Mouse (Mus musculus) embryonic facial prominence, embryonic 14.5 days (tissue): ENCODE data around the gene Mllt10. TPM values are rescaled to one million over a fixed set of nuclear protein-coding genes. Genes with fewer than 3 reads are reported as not detected.
"Not testable (repeated sequence)": the region's sequence is repeated elsewhere in the genome, so short reads cannot be mapped to it uniquely, and the experiment has no call there.

Experiments used
- ATAC-seq: fragments of 200-750 bp; cut with Nextera tagmentation; 2 replicates; pipeline ENCODE4 v1.8.0; 2017; ENCODE audit warnings: low read depth, moderate number of reproducible peaks, moderate TSS enrichment
- DNase-seq: peaks from one replicate; pipeline ENCODE4 v3.0.0-alpha.2; 2015; ENCODE audit warnings: low spot score
- H3K27ac ChIP-seq: fragments of 300-500 bp; sonication (generic); replicated peaks from 2 replicates; pipeline ENCODE4 v1.5.1; 2014; ENCODE audit warnings: low read depth, mild to moderate bottlenecking, low read length, moderate library complexity
- H3K27me3 ChIP-seq: fragments of 300-500 bp; sonication (generic); replicated peaks from 2 replicates; pipeline ENCODE4 v1.6.1; 2014; ENCODE audit warnings: low read length; ENCODE audit not compliant: control insufficient read depth, insufficient read depth
- H3K36me3 ChIP-seq: fragments of 300-500 bp; sonication (generic); 2 replicates; pipeline ENCODE4 v1.6.1; 2014; ENCODE audit warnings: low read length, mixed read lengths; ENCODE audit not compliant: control insufficient read depth, insufficient read depth
- H3K4me1 ChIP-seq: fragments of 300-500 bp; sonication (generic); 2 replicates; pipeline ENCODE4 v1.6.1; 2014; ENCODE audit warnings: antibody characterized with exemption, low read length; ENCODE audit not compliant: control insufficient read depth, insufficient read depth
- H3K4me2 ChIP-seq: fragments of 300-500 bp; sonication (generic); 2 replicates; pipeline ENCODE4 v1.6.1; 2014; ENCODE audit warnings: low read depth, mild to moderate bottlenecking, low read length, moderate library complexity, mixed read lengths
- H3K4me3 ChIP-seq: fragments of 300-500 bp; sonication (generic); 2 replicates; pipeline ENCODE4 v1.5.1; 2014; ENCODE audit warnings: low read depth, mild to moderate bottlenecking, low read length
- H3K9ac ChIP-seq: fragments of 300-500 bp; sonication (generic); 2 replicates; pipeline ENCODE4 v1.6.1; 2014; ENCODE audit warnings: low read depth, mild to moderate bottlenecking, low read length, moderate library complexity, mixed read lengths
- H3K9me3 ChIP-seq: fragments of 300-500 bp; sonication (generic); 2 replicates; pipeline ENCODE4 v1.6.1; 2016; ENCODE audit warnings: low read length; ENCODE audit not compliant: control insufficient read depth
- WGBS: fragments of 180-500 bp; shearing (Covaris S2); extraction: QIAGEN DNeasy Blood & Tissue Kit; methylation state at CpG from one replicate; pipeline ENCODE4 v1.1.7; 2014; 5-methylcytosine and 5-hydroxymethylcytosine counted together
- polyA plus RNA-seq: library from polyadenylated mRNA; unstranded; fragments of >200 nt; fragmentation: Nextera tagmentation; extraction: Ambion mirVana; gene quantifications from 2 replicates; pipeline ENCODE4 v1.2.1, GENCODE M21; 2014

Gene Mllt10
- polyA plus RNA-seq, 1 experiment from 2014 or later: 32.1 TPM

DNA sequence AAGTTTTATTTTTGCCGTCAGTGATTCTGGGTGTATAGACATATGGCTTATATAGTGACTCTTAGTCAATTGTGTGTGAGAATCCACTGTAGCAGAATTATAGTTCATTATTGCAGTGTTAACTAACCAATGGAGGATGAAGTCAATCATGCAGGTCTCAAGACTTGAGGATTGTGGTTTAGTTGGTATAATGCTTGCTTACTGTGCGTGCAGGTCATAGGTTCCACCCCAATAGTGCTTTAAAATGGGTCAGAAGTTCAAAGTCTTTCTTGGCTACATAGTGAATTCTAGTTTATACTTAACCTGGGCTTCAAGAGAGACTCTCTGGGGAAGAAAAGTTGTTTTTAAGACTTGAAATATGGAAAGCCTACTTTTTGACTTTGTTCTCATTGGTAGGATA lies 16.9 kb downstream of the Mllt10 start:
- H3K27me3 ChIP-seq: no peaks in the 10 kb centered on the region
- no peak overlapping the region for H3K9ac ChIP-seq
- no peaks in the 10 kb centered on the region for H3K9me3 ChIP-seq
- peaks cover 51% of the 10 kb centered on the region for H3K36me3 ChIP-seq
- no peak overlapping the region for H3K4me2 ChIP-seq
- no peaks in the 10 kb centered on the region for H3K4me1 ChIP-seq
- ATAC-seq (no peak), DNase-seq (no peak)
- H3K4me3 ChIP-seq: no peak overlapping the region
- 93% methylated on average over 2 of the region's 2 CpGs for WGBS
- no peak overlapping the region for H3K27ac ChIP-seq

DNA sequence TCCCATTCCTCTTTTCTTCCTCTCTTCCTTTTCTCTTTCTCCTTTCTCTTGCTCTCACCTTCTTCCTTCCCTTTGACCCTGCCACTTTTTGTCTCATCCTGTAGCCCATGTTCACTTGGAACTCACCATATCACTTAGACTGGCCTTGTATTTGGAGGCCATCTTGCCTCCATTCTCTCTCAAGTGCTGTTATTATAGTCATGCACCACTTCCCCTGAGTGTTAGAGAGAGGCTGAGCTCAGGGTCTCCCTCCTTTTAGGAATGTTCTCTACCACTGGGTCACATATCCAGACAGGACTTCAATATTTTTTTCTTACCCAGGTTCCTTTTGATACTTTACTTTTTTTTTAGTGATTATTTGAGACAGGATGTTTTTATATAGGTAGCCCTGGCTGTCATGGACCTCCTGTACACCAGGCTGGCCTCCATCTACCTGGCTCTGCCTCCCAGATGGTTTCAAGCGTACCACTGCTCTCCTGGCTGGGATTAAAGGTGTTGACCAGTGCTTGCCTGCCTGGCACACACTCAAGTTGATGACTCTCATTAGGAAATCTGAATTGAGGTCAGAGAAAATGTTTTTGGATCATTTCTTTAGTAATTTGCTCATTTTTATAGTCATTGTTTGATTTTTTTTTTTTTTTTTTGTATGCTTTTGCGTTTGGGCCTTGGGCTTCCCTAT lies 25.3 kb downstream of the Mllt10 start:
- Histone ChIP-seq H3K9ac (no peak overlapping the region), H3K27ac (no peak overlapping the region), H3K27me3 (no peaks in the 10 kb centered on the region), H3K4me3 (no peak overlapping the region), H3K9me3 (no peaks in the 10 kb centered on the region), H3K36me3 (peaks cover 81% of the 10 kb centered on the region), H3K4me1 (no peaks in the 10 kb centered on the region), H3K4me2 (no peak overlapping the region)
- WGBS: 95% methylated on average over 2 of the region's 2 CpGs
- no peak for ATAC-seq
- no peak for DNase-seq

DNA sequence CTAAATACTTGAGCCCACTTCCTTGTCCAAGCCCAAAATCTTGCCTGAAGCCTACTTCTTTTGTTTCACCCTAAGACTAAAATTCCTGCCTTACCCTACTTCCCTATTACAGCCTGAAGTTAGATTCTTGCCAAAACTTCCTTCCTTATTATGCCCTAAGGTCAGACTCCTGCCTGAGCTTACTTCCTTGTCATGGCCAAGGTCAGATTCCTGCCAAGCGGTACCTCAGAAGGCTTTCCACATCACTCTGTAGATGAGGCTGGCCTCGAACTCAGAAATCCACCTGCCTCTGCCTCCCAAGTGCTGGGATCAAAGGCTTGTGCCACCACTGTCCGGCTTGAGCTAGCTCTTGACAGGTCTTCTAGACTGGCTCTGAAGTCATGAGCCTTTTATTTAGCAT lies 32.7 kb downstream of the Mllt10 start:
- peaks cover 81% of the 10 kb centered on the region for H3K36me3 ChIP-seq
- not testable (repeated sequence) for H3K9ac ChIP-seq, ATAC-seq, H3K27me3 ChIP-seq, H3K9me3 ChIP-seq, H3K27ac ChIP-seq, H3K4me1 ChIP-seq, DNase-seq, H3K4me3 ChIP-seq, H3K4me2 ChIP-seq
- 89% methylated on average over 3 of the region's 3 CpGs for WGBS

DNA sequence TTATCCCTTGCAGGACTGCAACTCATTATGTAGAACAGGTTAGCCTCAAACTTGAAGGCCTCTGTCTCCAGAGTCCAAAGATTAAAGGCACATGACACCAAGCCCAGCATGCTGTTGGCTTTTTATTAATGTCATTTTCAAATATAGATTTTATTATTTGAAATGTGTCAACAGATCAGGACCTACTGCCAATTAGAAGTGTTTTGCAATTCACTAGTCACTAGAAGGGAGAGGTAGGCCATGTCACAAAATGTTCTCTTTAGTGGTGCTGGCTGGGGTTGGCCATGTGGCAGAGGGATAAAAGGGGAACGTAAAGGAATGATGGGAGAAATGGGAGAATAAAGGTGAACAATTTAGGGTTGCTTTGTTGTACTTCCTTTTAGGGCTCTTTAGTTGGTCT lies 38.8 kb downstream of the Mllt10 start:
- no peak for DNase-seq
- Histone ChIP-seq H3K9ac (no peak overlapping the region), H3K27ac (no peak overlapping the region), H3K4me3 (no peak overlapping the region), H3K4me2 (no peak overlapping the region), H3K4me1 (no peaks in the 10 kb centered on the region), H3K27me3 (no peaks in the 10 kb centered on the region), H3K36me3 (peaks cover 52% of the 10 kb centered on the region), H3K9me3 (no peaks in the 10 kb centered on the region)
- no peak for ATAC-seq
- WGBS: 85% methylated on average over 1 of the region's 1 CpGs

DNA sequence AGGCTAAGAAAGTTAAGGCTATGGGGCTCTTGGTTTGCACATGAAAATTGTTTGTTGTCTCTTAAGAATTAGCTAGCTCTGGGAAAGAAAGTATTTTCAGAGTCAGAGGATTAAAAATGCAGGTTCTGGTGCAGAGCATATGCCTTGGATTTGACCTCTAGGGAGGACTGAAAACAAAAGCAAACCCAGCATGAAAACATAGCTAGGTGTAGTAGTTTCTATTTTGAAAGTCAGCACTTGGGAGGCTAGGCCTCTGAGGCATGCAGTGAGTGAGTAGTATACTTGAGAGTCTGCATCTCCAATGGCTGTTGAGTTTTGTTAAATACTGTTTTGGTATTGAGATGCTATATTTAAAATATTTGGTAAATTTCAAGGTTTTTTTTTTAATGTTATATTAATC lies 39.3 kb downstream of the Mllt10 start:
- Histone ChIP-seq H3K27me3 (no peaks in the 10 kb centered on the region), H3K36me3 (peaks cover 54% of the 10 kb centered on the region), H3K4me1 (no peaks in the 10 kb centered on the region), H3K4me3 (no peak overlapping the region), H3K9me3 (no peaks in the 10 kb centered on the region), H3K9ac (no peak overlapping the region), H3K4me2 (no peak overlapping the region), H3K27ac (no peak overlapping the region)
- DNase-seq (no peak), ATAC-seq (no peak)

DNA sequence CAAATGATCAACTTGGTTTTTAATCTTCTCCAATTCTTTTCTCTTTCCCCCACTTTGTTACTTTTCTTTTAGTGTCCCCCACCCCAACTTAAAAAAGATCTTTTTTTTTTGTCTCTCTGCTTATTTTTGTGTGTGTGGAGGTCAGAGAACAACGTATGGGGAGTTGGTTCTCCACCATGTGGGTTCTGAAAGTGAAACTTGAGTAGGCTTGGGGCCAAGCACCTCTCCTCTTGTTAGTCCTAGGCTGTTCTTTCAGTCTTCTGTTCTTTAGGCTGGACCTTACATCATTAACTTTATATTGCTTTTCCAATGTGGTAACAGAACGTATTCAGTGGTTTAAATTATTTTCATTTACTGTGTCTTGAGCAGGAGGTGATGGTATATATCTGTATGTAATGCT lies 40.8 kb downstream of the Mllt10 start:
- peaks cover 54% of the 10 kb centered on the region for H3K36me3 ChIP-seq
- H3K4me3 ChIP-seq: no peak overlapping the region
- H3K4me1 ChIP-seq: no peaks in the 10 kb centered on the region
- no peak overlapping the region for H3K27ac ChIP-seq
- ATAC-seq (no peak), DNase-seq (no peak)
- 50% methylated on average over 2 of the region's 2 CpGs for WGBS
- H3K27me3 ChIP-seq: no peaks in the 10 kb centered on the region
- no peak overlapping the region for H3K9ac ChIP-seq
- H3K4me2 ChIP-seq: no peak overlapping the region
- no peaks in the 10 kb centered on the region for H3K9me3 ChIP-seq

DNA sequence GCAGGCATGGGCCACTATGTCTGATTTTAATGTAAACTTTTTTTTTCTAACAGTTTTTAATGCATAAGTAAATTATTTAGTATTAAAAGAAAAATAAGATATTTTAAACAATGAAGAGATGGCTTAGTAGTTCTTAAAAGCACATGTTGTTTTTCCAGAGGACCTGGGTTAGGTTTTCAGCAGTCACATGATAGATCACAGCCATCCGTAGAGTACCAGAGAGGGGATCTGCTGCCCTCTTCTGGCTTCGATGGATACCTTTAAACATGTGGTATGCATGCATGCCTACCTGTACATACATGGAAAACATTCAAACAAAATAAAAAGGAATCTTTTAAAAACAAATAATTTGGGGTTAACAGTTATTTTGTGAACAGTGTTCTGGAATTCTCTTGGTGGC lies 45.9 kb downstream of the Mllt10 start:
- Histone ChIP-seq H3K4me1 (no peaks in the 10 kb centered on the region), H3K4me2 (no peak overlapping the region), H3K27me3 (no peaks in the 10 kb centered on the region), H3K36me3 (peaks cover 32% of the 10 kb centered on the region), H3K27ac (no peak overlapping the region), H3K4me3 (no peak overlapping the region), H3K9ac (no peak overlapping the region), H3K9me3 (no peaks in the 10 kb centered on the region)
- DNase-seq (no peak), ATAC-seq (no peak)
- 94% methylated on average over 2 of the region's 2 CpGs for WGBS

DNA sequence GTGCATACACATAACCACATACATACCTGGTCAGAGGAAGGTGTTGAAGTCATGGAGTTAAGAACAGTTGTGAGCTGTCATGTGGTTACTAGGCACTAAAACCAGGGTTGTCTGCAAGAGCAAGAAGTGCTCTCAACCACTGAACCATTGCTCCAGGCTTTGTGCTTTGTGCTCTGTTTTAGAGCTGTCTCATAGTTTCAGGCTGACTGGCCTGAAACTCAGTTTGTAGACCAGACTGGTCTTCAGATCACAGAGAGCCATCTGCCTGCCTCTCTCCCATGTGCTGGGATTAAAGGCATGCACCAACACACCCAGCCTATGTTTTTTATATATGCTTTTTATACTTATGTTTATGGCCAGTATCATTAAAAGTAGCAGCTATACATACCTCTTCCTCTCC lies 52.5 kb downstream of the Mllt10 start:
- DNase-seq (no peak), ATAC-seq (no peak)
- Histone ChIP-seq H3K4me1 (no peaks in the 10 kb centered on the region; the same call in 1 of the 2 replicates), H3K9ac (no peak overlapping the region), H3K4me2 (no peak overlapping the region), H3K27ac (no peak overlapping the region), H3K4me3 (no peak overlapping the region), H3K9me3 (no peaks in the 10 kb centered on the region), H3K36me3 (peaks cover 16% of the 10 kb centered on the region), H3K27me3 (no peaks in the 10 kb centered on the region)

DNA sequence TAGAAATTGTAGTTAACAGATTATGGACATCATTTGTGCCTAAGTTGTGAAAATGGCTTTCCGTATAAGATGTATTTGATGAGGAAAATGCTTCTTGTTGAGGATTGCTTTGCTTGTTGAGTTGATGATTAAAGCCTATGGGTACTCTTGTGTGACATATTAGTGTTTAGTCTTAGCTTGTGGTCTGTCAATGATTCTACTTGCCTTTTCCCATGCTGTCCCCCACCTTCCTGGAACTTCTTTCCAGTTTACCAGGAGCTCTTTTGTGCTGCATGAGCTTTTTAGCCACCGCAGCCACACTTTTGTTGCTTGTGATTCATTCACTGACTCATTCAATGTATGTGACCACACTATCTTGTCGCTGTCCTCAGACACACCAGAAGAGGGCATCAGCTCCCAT lies 53.2 kb downstream of the Mllt10 start:
- Histone ChIP-seq H3K4me2 (no peak overlapping the region), H3K4me3 (no peak overlapping the region), H3K9me3 (no peaks in the 10 kb centered on the region), H3K9ac (no peak overlapping the region), H3K27ac (no peak overlapping the region), H3K27me3 (no peaks in the 10 kb centered on the region), H3K36me3 (peaks cover 20% of the 10 kb centered on the region), H3K4me1 (no peaks in the 10 kb centered on the region; the same call in 1 of the 2 replicates)
- WGBS: 95% methylated on average over 3 of the region's 3 CpGs
- no peak for ATAC-seq
- DNase-seq: no peak
